Mouse (Mus musculus) myocyte (in vitro differentiated cells): ENCODE measurements around the gene Xpo5.

Source experiments
- CEBPB ChIP-seq: IDR thresholded peaks from 2 replicates; pipeline ENCODE4 v1.6.1; 2011; ENCODE audit warnings: mild to moderate bottlenecking, moderate library complexity; ENCODE audit not compliant: poor library complexity, insufficient read depth, severe bottlenecking
- E2F4 ChIP-seq: IDR thresholded peaks from one replicate; pipeline ENCODE4 v1.6.1; 2011; ENCODE audit warnings: mild to moderate bottlenecking, control low read depth, moderate library complexity; ENCODE audit not compliant: insufficient read depth
- MAX ChIP-seq: IDR thresholded peaks from one replicate; pipeline ENCODE4 v1.6.1; 2011; ENCODE audit warnings: low read depth, mild to moderate bottlenecking, control low read depth
- MYOG ChIP-seq, 3 experiments: IDR thresholded peaks; one replicate each; pipeline ENCODE4 v1.6.1; 2011; ENCODE audit warnings: control low read depth in 2 of 3, low read depth in 2 of 3, mild to moderate bottlenecking in 2 of 3; ENCODE audit not compliant: insufficient read length in 2 of 3, control insufficient read depth in 1 of 3, insufficient read depth in 1 of 3
- POLR2A ChIP-seq: IDR thresholded peaks from one replicate; pipeline ENCODE4 v1.6.1; 2011; ENCODE audit warnings: low read depth, mild to moderate bottlenecking, control low read depth, moderate library complexity; ENCODE audit not compliant: insufficient read length
- POLR2AphosphoS2 ChIP-seq: IDR thresholded peaks from one replicate; pipeline ENCODE4 v1.6.1; 2011; ENCODE audit warnings: low read depth, control low read depth; ENCODE audit not compliant: insufficient read length
- SRF ChIP-seq: IDR thresholded peaks from one replicate; pipeline ENCODE4 v1.6.1; 2011; ENCODE audit warnings: low read depth; ENCODE audit not compliant: control insufficient read depth, insufficient read length
- TCF12 ChIP-seq: IDR thresholded peaks from one replicate; pipeline ENCODE4 v1.6.1; 2011; ENCODE audit warnings: mild to moderate bottlenecking, control low read depth; ENCODE audit not compliant: poor library complexity, insufficient read depth, severe bottlenecking
- TCF3 ChIP-seq: IDR thresholded peaks from one replicate; pipeline ENCODE4 v1.6.1; 2011; ENCODE audit warnings: low read depth, control low read depth; ENCODE audit not compliant: insufficient read length
- USF1 ChIP-seq: IDR thresholded peaks from one replicate; pipeline ENCODE4 v1.6.1; 2011; ENCODE audit warnings: low read depth, mild to moderate bottlenecking, control low read depth, moderate library complexity

- peak; percentile 83 for TF ChIP-seq POLR2A
- no peak for TF ChIP-seq SRF
- TF ChIP-seq USF1, result peak; percentile 61
- TF ChIP-seq TCF12, result no peak
- no peak for TF ChIP-seq E2F4
- TF ChIP-seq POLR2AphosphoS2, result peak; percentile 42
- TF ChIP-seq CEBPB, result no peak
- TF ChIP-seq MYOG (IDR thresholded peaks at IDR 0.05; ENCODE audit: control insufficient read depth in 1 of 3, insufficient read depth in 1 of 3, insufficient read length in 2 of 3, low read depth in 2 of 3), result peak in 1 of 3 experiments; percentile 2
- TF ChIP-seq TCF3, result no peak
- peak; percentile 49 for TF ChIP-seq MAX
Observed at GRCm38 (mm10) chr17:46160090-46160662, 42.4 kb upstream of the Xpo5 start.
